ENCODE assay signal across 28 mouse cellular contexts in the genomic region with DNA sequence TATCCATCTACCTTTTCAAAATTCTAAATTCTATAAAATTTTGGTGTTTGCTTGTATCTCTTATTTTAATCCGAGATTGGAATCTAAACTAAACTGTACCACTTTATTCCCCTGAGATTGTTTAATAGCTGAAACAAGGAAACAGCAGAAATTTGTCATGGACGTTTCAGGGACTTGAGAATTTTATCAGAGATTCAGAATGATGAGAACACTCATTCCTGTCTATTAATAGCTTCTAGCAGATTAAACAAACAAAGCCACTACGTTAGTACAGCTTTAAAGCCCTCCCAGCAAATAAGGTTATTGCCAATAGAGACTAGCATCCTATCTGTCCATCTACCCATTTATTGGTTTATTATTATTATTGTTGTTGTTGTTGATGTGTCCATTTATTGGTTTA.
"Had no signal": no experiment of that assay in that cellular context is flagged by ENCODE, and none has a peak within 500 bp of the region (broad histone marks: within the 10 kb centered on the region; RNA-seq: fewer than 3 reads in every experiment).

No protein-coding gene starts in this region.

- H3K27me3 ChIP-seq: embryonic facial prominence, embryonic 12.5 days; embryonic facial prominence, embryonic 13.5 days; embryonic facial prominence, embryonic 15.5 days; forebrain, embryonic 12.5 days; forebrain, embryonic 13.5 days; forebrain, embryonic 15.5 days had no signal

- H3K4me1 ChIP-seq: embryonic facial prominence, embryonic 10.5 days; embryonic facial prominence, embryonic 12.5 days; embryonic facial prominence, embryonic 13.5 days; embryonic facial prominence, embryonic 15.5 days; forebrain, embryonic 10.5 days; forebrain, embryonic 12.5 days; forebrain, embryonic 13.5 days; forebrain, embryonic 15.5 days had no signal

- H3K4me3 ChIP-seq: embryonic facial prominence, embryonic 10.5 days; embryonic facial prominence, embryonic 12.5 days; embryonic facial prominence, embryonic 13.5 days; embryonic facial prominence, embryonic 15.5 days; erythroblast, embryonic 14.5 days; forebrain, embryonic 10.5 days; forebrain, embryonic 12.5 days; forebrain, embryonic 13.5 days; forebrain, embryonic 15.5 days; gastrocnemius, adult 2 months had no signal

- H3K4me2 ChIP-seq: embryonic facial prominence, embryonic 12.5 days; embryonic facial prominence, embryonic 13.5 days; embryonic facial prominence, embryonic 15.5 days; forebrain, embryonic 12.5 days; forebrain, embryonic 13.5 days; forebrain, embryonic 15.5 days had no signal

- H3K27ac ChIP-seq: embryonic facial prominence, embryonic 10.5 days; embryonic facial prominence, embryonic 12.5 days; embryonic facial prominence, embryonic 13.5 days; embryonic facial prominence, embryonic 15.5 days; forebrain, embryonic 10.5 days; forebrain, embryonic 12.5 days; forebrain, embryonic 13.5 days; forebrain, embryonic 15.5 days had no signal

- H3K9ac ChIP-seq: embryonic facial prominence, embryonic 12.5 days; embryonic facial prominence, embryonic 13.5 days; embryonic facial prominence, embryonic 15.5 days; forebrain, embryonic 12.5 days; forebrain, embryonic 13.5 days; forebrain, embryonic 15.5 days; forebrain, postnatal 0 days had no signal

- ATAC-seq: forebrain, embryonic 13.5 days; forebrain, embryonic 14.5 days; forebrain, embryonic 15.5 days; forebrain, embryonic 16.5 days; forebrain, postnatal 0 days had no signal

- H3K9me3 ChIP-seq: embryonic facial prominence, embryonic 10.5 days; embryonic facial prominence, embryonic 12.5 days; embryonic facial prominence, embryonic 13.5 days; embryonic facial prominence, embryonic 15.5 days; forebrain, embryonic 10.5 days; forebrain, embryonic 12.5 days; forebrain, embryonic 13.5 days; forebrain, embryonic 15.5 days had no signal

- DNase-seq: cerebellum, adult 2 months; cerebellum, adult 8-10 months; cerebellum, adult 9-10 months; cerebellum, adult 9-11 months; cerebellum, postnatal 10 days; cerebellum, postnatal 14 days; cerebellum, postnatal 25 days; cerebellum, postnatal 36 days; embryo, embryonic 11 days; forebrain, postnatal 0 days; gastrocnemius, adult 2 months; gastrocnemius, postnatal 10 days; gastrocnemius, postnatal 14 days; gastrocnemius, postnatal 25 days; gastrocnemius, postnatal 36 days; heart, adult 11 months; heart, adult 18-20 months had no signal

- H3K36me3 ChIP-seq: embryonic facial prominence, embryonic 12.5 days; embryonic facial prominence, embryonic 13.5 days; embryonic facial prominence, embryonic 15.5 days; forebrain, embryonic 12.5 days; forebrain, embryonic 15.5 days had no signal
